Mouse (Mus musculus): ENCODE measurements around the gene Prim1. TPM values are rescaled to one million over a fixed set of nuclear protein-coding genes. Genes with fewer than 3 reads are reported as not detected.
"Not testable (repeated sequence)": the region's sequence is repeated elsewhere in the genome, so short reads cannot be mapped to it uniquely, and the experiment has no call there.

The Prim1 gene
- polyA plus RNA-seq, 1 experiment = 89.8 TPM

DNA sequence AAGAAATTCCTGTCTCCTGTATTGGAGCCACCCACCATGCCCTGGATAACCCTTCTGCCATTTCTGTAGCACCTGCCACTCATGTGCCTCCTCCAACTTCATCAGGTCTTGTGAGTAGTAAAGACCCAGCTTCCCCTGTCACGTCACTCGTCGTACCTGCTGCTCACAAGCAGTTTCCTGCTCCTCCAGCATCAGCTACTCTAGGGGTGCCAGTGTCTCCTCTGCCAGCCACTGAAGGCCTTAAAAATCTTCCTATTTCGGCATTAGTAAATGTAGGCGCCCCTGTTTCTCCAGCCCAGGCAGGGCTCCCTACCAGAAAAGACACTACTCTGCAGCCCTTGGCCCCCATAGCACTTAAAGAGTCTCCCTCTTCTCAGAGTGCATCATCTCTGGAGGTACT is 25.3 kb downstream of the Prim1 start:
- H3K4me3 ChIP-seq (replicated peaks; ENCODE audit: control insufficient read depth, low read depth, low read length) = no peak overlapping the region
- H3K4me1 ChIP-seq (ENCODE audit: control insufficient read depth, insufficient read depth, low read length) = no peaks in the 10 kb centered on the region; the same call in 1 of the 2 replicates
- H3K27ac ChIP-seq (ENCODE audit: control insufficient read depth, insufficient read depth, low read depth, low read length, poor library complexity) = no peak overlapping the region
- TF ChIP-seq POLR2A (IDR thresholded peaks at IDR 0.05; ENCODE audit: borderline replicate concordance, control insufficient read depth, low read depth, low read length) (no peak), CTCF (IDR thresholded peaks at IDR 0.05; ENCODE audit: control insufficient read depth, insufficient read depth, low read length) (no peak)
- WGBS = 85% methylated on average over 5 of the region's 5 CpGs

DNA sequence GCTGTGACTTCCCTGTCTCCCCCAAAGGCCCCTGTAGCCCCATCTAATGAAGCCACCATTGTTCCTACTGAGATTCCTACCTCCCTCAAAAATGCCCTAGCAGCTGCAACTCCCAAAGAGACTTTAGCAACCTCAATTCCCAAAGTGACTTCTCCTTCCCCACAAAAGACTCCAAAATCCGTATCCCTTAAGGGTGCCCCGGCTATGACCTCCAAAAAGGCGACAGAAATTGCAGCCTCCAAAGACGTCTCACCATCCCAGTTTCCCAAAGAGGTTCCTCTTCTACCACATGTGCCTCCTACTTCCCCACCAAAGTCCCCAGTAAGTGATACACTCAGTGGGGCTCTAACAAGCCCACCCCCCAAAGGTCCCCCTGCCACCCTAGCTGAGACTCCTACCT is 26.7 kb downstream of the Prim1 start:
- Histone ChIP-seq H3K4me1 (ENCODE audit: control insufficient read depth, insufficient read depth, low read length) (no peaks in the 10 kb centered on the region; the same call in 1 of the 2 replicates), H3K27ac (ENCODE audit: control insufficient read depth, insufficient read depth, low read depth, low read length, poor library complexity) (no peak overlapping the region), H3K4me3 (replicated peaks; ENCODE audit: control insufficient read depth, low read depth, low read length) (no peak overlapping the region)
- WGBS = 74% methylated on average over 4 of the region's 4 CpGs
- no peak for TF ChIP-seq POLR2A (IDR thresholded peaks at IDR 0.05; ENCODE audit: borderline replicate concordance, control insufficient read depth, low read depth, low read length)
- no peak for TF ChIP-seq CTCF (IDR thresholded peaks at IDR 0.05; ENCODE audit: control insufficient read depth, insufficient read depth, low read length)

- 86% methylated on average over 3 of the region's 3 CpGs for WGBS
- Histone ChIP-seq H3K4me3 (replicated peaks; ENCODE audit: control insufficient read depth, low read depth, low read length) (no peak overlapping the region), H3K4me1 (ENCODE audit: control insufficient read depth, insufficient read depth, low read length) (no peaks in the 10 kb centered on the region), H3K27ac (ENCODE audit: control insufficient read depth, insufficient read depth, low read depth, low read length, poor library complexity) (no peak overlapping the region)
- TF ChIP-seq CTCF (IDR thresholded peaks at IDR 0.05; ENCODE audit: control insufficient read depth, insufficient read depth, low read length) = no peak
- TF ChIP-seq POLR2A (IDR thresholded peaks at IDR 0.05; ENCODE audit: borderline replicate concordance, control insufficient read depth, low read depth, low read length) = no peak
Observed at GRCm38 (mm10) chr10:128042466-128042865, 27.5 kb downstream of the Prim1 start.

DNA sequence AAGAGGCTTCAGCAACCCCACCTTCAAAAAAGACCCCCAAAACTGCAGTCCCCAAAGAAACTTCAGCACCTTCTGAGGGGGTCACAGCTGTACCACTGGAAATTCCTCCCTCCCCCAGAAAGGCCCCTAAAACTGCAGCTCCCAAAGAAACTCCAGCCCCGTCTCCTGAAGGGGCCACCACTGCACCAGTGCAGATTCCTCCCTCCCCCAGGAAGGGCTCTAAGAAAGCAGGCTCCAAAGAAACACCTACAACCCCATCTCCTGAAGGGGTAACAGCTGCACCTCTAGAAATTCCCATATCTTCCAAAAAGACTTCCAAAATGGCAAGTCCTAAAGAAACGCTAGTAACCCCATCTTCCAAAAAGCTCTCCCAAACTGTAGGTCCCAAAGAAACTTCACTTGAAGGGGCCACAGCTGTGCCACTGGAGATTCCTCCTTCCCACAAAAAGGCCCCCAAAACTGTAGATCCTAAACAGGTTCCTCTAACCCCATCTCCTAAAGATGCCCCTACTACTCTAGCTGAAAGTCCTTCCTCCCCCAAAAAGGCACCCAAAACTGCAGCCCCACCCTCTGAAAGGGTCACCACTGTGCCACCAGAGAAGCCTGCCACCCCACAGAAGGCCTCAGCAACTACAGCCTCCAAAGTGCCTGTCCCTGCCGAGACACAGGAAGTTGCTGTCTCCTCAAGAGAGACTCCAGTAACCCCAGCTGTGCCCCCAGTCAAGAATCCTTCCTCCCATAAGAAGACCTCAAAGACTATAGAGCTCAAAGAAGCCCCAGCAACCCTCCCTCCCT is 28.3 kb downstream of the Prim1 start:
- 57% methylated on average over 3 of the region's 3 CpGs for WGBS
- TF ChIP-seq CTCF (IDR thresholded peaks at IDR 0.05; ENCODE audit: control insufficient read depth, insufficient read depth, low read length) (no peak), POLR2A (IDR thresholded peaks at IDR 0.05; ENCODE audit: borderline replicate concordance, control insufficient read depth, low read depth, low read length) (no peak)
- Histone ChIP-seq H3K27ac (ENCODE audit: control insufficient read depth, insufficient read depth, low read depth, low read length, poor library complexity) (no peak overlapping the region), H3K4me3 (replicated peaks; ENCODE audit: control insufficient read depth, low read depth, low read length) (no peak overlapping the region), H3K4me1 (ENCODE audit: control insufficient read depth, insufficient read depth, low read length) (no peaks in the 10 kb centered on the region)

- 91% methylated on average over 8 of the region's 8 CpGs for WGBS
- no peak overlapping the region for H3K4me3 ChIP-seq (replicated peaks; ENCODE audit: control insufficient read depth, low read depth, low read length)
- H3K4me1 ChIP-seq (ENCODE audit: control insufficient read depth, insufficient read depth, low read length) = no peaks in the 10 kb centered on the region
- H3K27ac ChIP-seq (ENCODE audit: control insufficient read depth, insufficient read depth, low read depth, low read length, poor library complexity) = no peak overlapping the region
- TF ChIP-seq CTCF (IDR thresholded peaks at IDR 0.05; ENCODE audit: control insufficient read depth, insufficient read depth, low read length) (no peak), POLR2A (IDR thresholded peaks at IDR 0.05; ENCODE audit: borderline replicate concordance, control insufficient read depth, low read depth, low read length) (no peak)
Observed at GRCm38 (mm10) chr10:128048157-128048556, 33.2 kb downstream of the Prim1 start.

- H3K4me3 ChIP-seq (replicated peaks; ENCODE audit: control insufficient read depth, low read depth, low read length) = no peak overlapping the region
- H3K4me1 ChIP-seq (ENCODE audit: control insufficient read depth, insufficient read depth, low read length) = no peaks in the 10 kb centered on the region
- no peak overlapping the region for H3K27ac ChIP-seq (ENCODE audit: control insufficient read depth, insufficient read depth, low read depth, low read length, poor library complexity)
- TF ChIP-seq CTCF (IDR thresholded peaks at IDR 0.05; ENCODE audit: control insufficient read depth, insufficient read depth, low read length) = no peak
- TF ChIP-seq POLR2A (IDR thresholded peaks at IDR 0.05; ENCODE audit: borderline replicate concordance, control insufficient read depth, low read depth, low read length) = no peak
- 98% methylated on average over 2 of the region's 2 CpGs for WGBS
Observed at GRCm38 (mm10) chr10:128049741-128050140, 34.8 kb downstream of the Prim1 start.

GRCm38 (mm10) chr10:128050355-128050754 is 35.4 kb downstream of the Prim1 start:
- H3K27ac ChIP-seq (ENCODE audit: control insufficient read depth, insufficient read depth, low read depth, low read length, poor library complexity) = no peak overlapping the region
- no peak for TF ChIP-seq POLR2A (IDR thresholded peaks at IDR 0.05; ENCODE audit: borderline replicate concordance, control insufficient read depth, low read depth, low read length)
- no peak for TF ChIP-seq CTCF (IDR thresholded peaks at IDR 0.05; ENCODE audit: control insufficient read depth, insufficient read depth, low read length)
- WGBS = 97% methylated on average over 2 of the region's 2 CpGs
- H3K4me1 ChIP-seq (ENCODE audit: control insufficient read depth, insufficient read depth, low read length) = no peaks in the 10 kb centered on the region
- H3K4me3 ChIP-seq (replicated peaks; ENCODE audit: control insufficient read depth, low read depth, low read length) = no peak overlapping the region

- no peak for TF ChIP-seq POLR2A (IDR thresholded peaks at IDR 0.05; ENCODE audit: borderline replicate concordance, control insufficient read depth, low read depth, low read length)
- no peak for TF ChIP-seq CTCF (IDR thresholded peaks at IDR 0.05; ENCODE audit: control insufficient read depth, insufficient read depth, low read length)
- 86% methylated on average over 5 of the region's 5 CpGs for WGBS
- Histone ChIP-seq H3K4me1 (ENCODE audit: control insufficient read depth, insufficient read depth, low read length) (no peaks in the 10 kb centered on the region), H3K27ac (ENCODE audit: control insufficient read depth, insufficient read depth, low read depth, low read length, poor library complexity) (no peak overlapping the region), H3K4me3 (replicated peaks; ENCODE audit: control insufficient read depth, low read depth, low read length) (no peak overlapping the region)
Observed at GRCm38 (mm10) chr10:128051589-128051988, 36.6 kb downstream of the Prim1 start.

GRCm38 (mm10) chr10:128052136-128052535 is 37.2 kb downstream of the Prim1 start:
- 78% methylated on average over 1 of the region's 2 CpGs for WGBS
- not testable (repeated sequence) for H3K27ac ChIP-seq (ENCODE audit: control insufficient read depth, insufficient read depth, low read depth, low read length, poor library complexity); H3K4me3 ChIP-seq (replicated peaks; ENCODE audit: control insufficient read depth, low read depth, low read length); H3K4me1 ChIP-seq (ENCODE audit: control insufficient read depth, insufficient read depth, low read length)

All from bone marrow, adult 2 months (tissue).